Mouse (Mus musculus) CH12.LX (cell line): Measurements from ENCODE around the gene Armh1.

Experiments
- CHD1 ChIP-seq: IDR thresholded peaks from 2 replicates; pipeline ENCODE4 v1.6.1; 2012; ENCODE audit warnings: low read depth, low read length, improper control_type of control experiment, inconsistent platforms
- CTCF ChIP-seq, 2 experiments: IDR thresholded peaks in 1 of 2; conservative IDR thresholded peaks in 1 of 2; 2 replicates each; pipeline ENCODE4 v1.5.1; 2011 to 2012; ENCODE audit warnings: low read depth in 2 of 2, low read length in 2 of 2, improper control_type of control experiment in 1 of 2, inconsistent platforms in 1 of 2, mild to moderate bottlenecking in 1 of 2, moderate library complexity in 1 of 2
- EP300 ChIP-seq: IDR thresholded peaks from 2 replicates; pipeline ENCODE4 v1.6.1; 2011; ENCODE audit warnings: low read length, improper control_type of control experiment
- GABPA ChIP-seq: IDR thresholded peaks from 2 replicates; pipeline ENCODE4 v1.6.1; 2012; ENCODE audit warnings: low read depth, low read length, improper control_type of control experiment, inconsistent platforms; ENCODE audit not compliant: insufficient replicate concordance

DNA sequence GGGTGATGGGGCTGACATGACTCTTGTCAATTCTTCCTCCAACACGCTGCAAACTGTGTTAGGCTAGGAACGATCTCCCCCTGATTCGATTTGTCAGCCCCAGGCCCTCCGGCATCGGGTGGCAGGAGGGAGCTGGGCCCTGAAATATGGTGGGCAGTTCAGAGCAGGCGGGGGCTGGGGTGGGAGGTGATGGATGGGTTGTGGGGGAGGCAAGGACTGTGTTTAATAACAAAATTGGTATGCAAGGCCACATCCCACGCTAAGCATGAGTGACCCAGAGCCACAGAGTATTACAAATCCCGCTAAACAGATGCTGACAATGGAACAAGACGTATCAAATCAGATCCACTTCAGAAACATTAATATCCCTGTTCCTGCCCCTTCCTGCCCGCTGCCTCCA lies 48.0 kb upstream of the Armh1 start:
- TF ChIP-seq EP300 (no peak), CTCF (conservative IDR thresholded peaks at IDR 0.05 in 1 of 2, IDR thresholded peaks at IDR 0.05 in 1 of 2; ENCODE audit: low read depth in 2 of 2, low read length in 2 of 2) (no peak), CHD1 (no peak), GABPA (no peak)
